Mouse (Mus musculus) ES-Bruce4 (cell line): ENCODE measurements at regions not wholly inside any gene's neighbourhood (a gene's known extent, or its start where the extent isn't known, plus 50 kb on each side); places are given as distances from the start of the nearest gene placed in this dataset.

Experiments used
- H3K27ac ChIP-seq: 2 replicates; pipeline ENCODE4 v1.5.1; 2012; ENCODE audit warnings: low read length, inconsistent platforms; ENCODE audit not compliant: insufficient read depth
- H3K27me3 ChIP-seq: 2 replicates; pipeline ENCODE4 v1.6.1; 2012; ENCODE audit warnings: mild to moderate bottlenecking, low read length, inconsistent platforms; ENCODE audit not compliant: control insufficient read depth, poor library complexity, insufficient read depth, severe bottlenecking
- H3K36me3 ChIP-seq: 2 replicates; pipeline ENCODE4 v1.6.1; 2012; ENCODE audit warnings: inconsistent platforms, mild to moderate bottlenecking, low read length, moderate library complexity; ENCODE audit not compliant: control insufficient read depth, poor library complexity, insufficient read depth, severe bottlenecking
- H3K4me1 ChIP-seq: one replicate; pipeline ENCODE4 v1.8.1; 2011; ENCODE audit warnings: low read length; ENCODE audit not compliant: control insufficient read depth, insufficient read depth
- H3K4me3 ChIP-seq: 2 replicates; pipeline ENCODE4 v1.5.1; 2011; ENCODE audit warnings: low read depth, mild to moderate bottlenecking, low read length
- H3K9ac ChIP-seq: 2 replicates; pipeline ENCODE4 v1.6.1; 2012; ENCODE audit warnings: low read depth, mild to moderate bottlenecking, inconsistent platforms; ENCODE audit not compliant: poor library complexity, severe bottlenecking
- H3K9me3 ChIP-seq: replicated peaks from 2 replicates; pipeline ENCODE4 v1.6.1; 2012; ENCODE audit warnings: mild to moderate bottlenecking, low read length, inconsistent platforms; ENCODE audit not compliant: control insufficient read depth, poor library complexity, insufficient read depth, severe bottlenecking
- CTCF ChIP-seq: IDR thresholded peaks from one replicate; pipeline ENCODE4 v1.8.1; 2011; ENCODE audit warnings: low read depth, low read length
- EP300 ChIP-seq: IDR thresholded peaks from 2 replicates; pipeline ENCODE4 v1.6.1; 2011; ENCODE audit warnings: low read depth, low read length; ENCODE audit not compliant: insufficient read depth
- POLR2A ChIP-seq: IDR thresholded peaks from one replicate; pipeline ENCODE4 v1.8.1; 2011; ENCODE audit warnings: low read length; ENCODE audit not compliant: insufficient read depth

- no peak for TF ChIP-seq EP300
- TF ChIP-seq POLR2A = no peak
- no peak for TF ChIP-seq CTCF
- H3K9ac ChIP-seq = no peak overlapping the region
- no peak overlapping the region for H3K27ac ChIP-seq
- H3K27me3 ChIP-seq = no peaks in the 10 kb centered on the region
- no peaks in the 10 kb centered on the region for H3K36me3 ChIP-seq
- no peak overlapping the region for H3K4me3 ChIP-seq
- no peaks in the 10 kb centered on the region for H3K4me1 ChIP-seq
- no peaks in the 10 kb centered on the region for H3K9me3 ChIP-seq
These were observed 98.0 kb upstream of the Ldah start for GRCm38 (mm10) chr12:8109876-8110275.

DNA sequence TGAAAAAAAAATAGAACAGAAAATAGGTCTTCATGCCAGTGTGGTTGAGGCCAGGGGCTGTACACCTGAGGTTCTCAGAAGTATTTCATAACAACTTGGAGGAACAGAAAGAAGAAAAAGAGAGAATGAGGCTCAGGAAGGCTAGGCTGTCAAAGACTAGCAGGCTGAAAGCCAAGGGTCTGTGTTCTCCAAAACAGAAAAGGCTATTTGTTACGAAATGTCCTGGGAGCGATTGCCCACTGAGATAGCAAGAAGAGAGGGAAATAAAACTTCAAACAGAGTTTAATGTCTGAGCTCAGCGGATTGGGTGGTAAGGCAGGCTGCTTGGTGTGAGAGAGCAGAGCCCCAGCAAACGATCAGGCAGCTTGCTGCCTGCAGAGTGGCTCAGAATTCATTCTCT lies 97.6 kb upstream of the Ldah start:
- Histone ChIP-seq H3K4me1 (no peaks in the 10 kb centered on the region), H3K27ac (no peak overlapping the region), H3K9me3 (no peaks in the 10 kb centered on the region), H3K4me3 (no peak overlapping the region), H3K36me3 (no peaks in the 10 kb centered on the region), H3K9ac (no peak overlapping the region), H3K27me3 (no peaks in the 10 kb centered on the region)
- no peak for TF ChIP-seq CTCF
- TF ChIP-seq EP300 = no peak
- TF ChIP-seq POLR2A = no peak

- Histone ChIP-seq H3K27me3 (no peaks in the 10 kb centered on the region), H3K4me3 (no peak overlapping the region), H3K9ac (no peak overlapping the region), H3K36me3 (no peaks in the 10 kb centered on the region), H3K4me1 (no peaks in the 10 kb centered on the region), H3K9me3 (no peaks in the 10 kb centered on the region), H3K27ac (no peak overlapping the region)
- no peak for TF ChIP-seq CTCF
- no peak for TF ChIP-seq EP300
- TF ChIP-seq POLR2A = no peak
These were observed 96.4 kb upstream of the Ldah start for GRCm38 (mm10) chr12:8111484-8111883.

DNA sequence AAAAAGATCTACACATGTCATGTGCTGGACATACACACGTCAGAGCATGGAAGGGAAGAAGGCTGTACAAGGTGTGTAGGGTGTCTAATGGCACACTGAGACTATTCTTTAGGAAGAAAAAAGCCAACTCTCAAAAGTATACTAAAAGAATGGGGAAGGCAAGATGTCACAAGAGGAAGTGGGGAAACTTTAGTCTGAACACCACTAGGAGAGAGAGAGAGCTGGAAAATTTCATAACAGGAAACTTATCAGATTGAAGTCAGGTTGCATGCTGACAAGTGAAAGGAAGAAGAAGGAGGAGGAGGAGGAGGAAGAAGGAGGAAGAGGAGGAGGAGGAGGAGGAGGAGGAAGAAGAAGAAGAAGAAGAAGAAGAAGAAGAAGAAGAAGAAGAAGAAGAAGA lies 52.3 kb upstream of the Ldah start:
- Histone ChIP-seq H3K27me3 (no peaks in the 10 kb centered on the region; the same call in 1 of the 2 replicates), H3K27ac (no peak overlapping the region), H3K36me3 (no peaks in the 10 kb centered on the region), H3K4me3 (no peak overlapping the region), H3K9me3 (no peaks in the 10 kb centered on the region), H3K4me1 (no peaks in the 10 kb centered on the region), H3K9ac (no peak overlapping the region)
- no peak for TF ChIP-seq EP300
- TF ChIP-seq CTCF = no peak
- no peak for TF ChIP-seq POLR2A
